Mouse (Mus musculus) C2C12 (cell line): ENCODE results near the gene Usp38.

ENCODE experiments used
- CEBPB ChIP-seq: IDR thresholded peaks from one replicate; pipeline ENCODE4 v1.6.1; 2011; ENCODE audit warnings: low read depth, mild to moderate bottlenecking, control low read depth, moderate library complexity
- CTCF ChIP-seq: IDR thresholded peaks from one replicate; pipeline ENCODE4 v1.5.1; 2011; ENCODE audit not compliant: control insufficient read depth, insufficient read depth, insufficient read length
- MAX ChIP-seq: IDR thresholded peaks from one replicate; pipeline ENCODE4 v1.6.1; 2011; ENCODE audit warnings: mild to moderate bottlenecking, control low read depth

DNA sequence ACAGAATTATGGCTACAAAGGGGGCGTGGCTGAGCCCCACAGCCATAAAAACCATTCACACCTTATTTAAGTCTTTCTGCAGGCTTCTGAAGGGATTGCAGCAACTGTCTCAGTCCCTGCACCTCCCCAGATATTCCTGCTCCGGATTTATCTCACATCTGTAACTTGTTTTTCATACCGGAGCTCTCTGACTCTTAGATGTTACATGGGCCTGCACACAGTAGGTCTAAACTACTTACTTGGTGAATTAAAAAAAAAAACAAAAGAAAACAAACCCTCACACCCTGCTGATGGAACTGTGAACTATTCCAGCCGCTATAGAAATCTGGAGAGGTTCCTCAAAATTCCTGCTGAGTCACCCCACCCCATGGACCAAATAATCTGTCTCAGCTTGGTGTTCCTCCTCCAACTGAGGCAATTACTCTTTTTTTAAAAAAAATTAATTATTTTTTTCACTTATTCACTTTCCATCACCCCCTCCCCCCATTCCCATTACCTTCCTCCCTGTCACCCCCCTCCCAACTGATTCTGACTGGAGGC, 53.6 kb downstream of the Usp38 start:
- TF ChIP-seq MAX (no peak), CTCF (no peak), CEBPB (no peak)
